Mouse (Mus musculus): ENCODE results near the gene Pdlim4.

GRCm38 (mm10) chr11:54062753-54063471 lies 5.9 kb downstream of the Pdlim4 start:
- TF ChIP-seq CTCF (IDR thresholded peaks at IDR 0.05; ENCODE audit: extremely low read depth, insufficient read depth, low read length) (no peak), POLR2A (IDR thresholded peaks at IDR 0.05; ENCODE audit: extremely low read depth, insufficient read depth, low read length) (no peak)

Data from cortical plate, adult 2 months (tissue).